Mouse (Mus musculus): ENCODE data around the gene Cx3cr1.

Cx3cr1 gene

GRCm38 (mm10) chr9:119943326-119943725 is 126.4 kb downstream of the Cx3cr1 start:
- no peak for DNase-seq (ENCODE audit: low read depth, low spot score)

GRCm38 (mm10) chr9:119941861-119942260 is 127.8 kb downstream of the Cx3cr1 start:
- no peak for DNase-seq (ENCODE audit: low read depth, low spot score)

- no peak for DNase-seq (ENCODE audit: low read depth, low spot score)
These were observed 128.3 kb downstream of the Cx3cr1 start for GRCm38 (mm10) chr9:119941407-119941806.

- DNase-seq (ENCODE audit: low read depth, low spot score), result no peak
These were observed 130.0 kb downstream of the Cx3cr1 start for GRCm38 (mm10) chr9:119939646-119940045.

- DNase-seq (ENCODE audit: low read depth, low spot score), result peak; percentile 86
These were observed 131.2 kb downstream of the Cx3cr1 start for GRCm38 (mm10) chr9:119938496-119938895.

GRCm38 (mm10) chr9:119937005-119937773 is 132.5 kb downstream of the Cx3cr1 start, which contains the start of the genes Gorasp1 and Ttc21a:
Gene Gorasp1, minus strand, starts transcription at chr9:119937565.
Gene Ttc21a, plus strand, starts transcription at chr9:119937606.
- DNase-seq (ENCODE audit: low read depth, low spot score), result peak; percentile 95

GRCm38 (mm10) chr9:119933675-119934074 is 136.0 kb downstream of the Cx3cr1 start:
- DNase-seq (ENCODE audit: low read depth, low spot score), result no peak

GRCm38 (mm10) chr9:119932358-119932757 is 137.3 kb downstream of the Cx3cr1 start:
- no peak for DNase-seq (ENCODE audit: low read depth, low spot score)

GRCm38 (mm10) chr9:119926497-119926896 is 143.2 kb downstream of the Cx3cr1 start:
- no peak for DNase-seq (ENCODE audit: low read depth, low spot score)

GRCm38 (mm10) chr9:119925729-119926128 is 143.9 kb downstream of the Cx3cr1 start:
- DNase-seq (ENCODE audit: low read depth, low spot score), result no peak

- no peak for DNase-seq (ENCODE audit: low read depth, low spot score)
These were observed 144.5 kb downstream of the Cx3cr1 start for GRCm38 (mm10) chr9:119925120-119925657.

- no peak for DNase-seq (ENCODE audit: low read depth, low spot score)
These were observed 146.2 kb downstream of the Cx3cr1 start for GRCm38 (mm10) chr9:119923462-119923861.

- no peak for DNase-seq (ENCODE audit: low read depth, low spot score)
These were observed 149.8 kb downstream of the Cx3cr1 start for GRCm38 (mm10) chr9:119919858-119920257.

GRCm38 (mm10) chr9:119913087-119913838 is 156.4 kb downstream of the Cx3cr1 start:
- no peak for DNase-seq (ENCODE audit: low read depth, low spot score)

GRCm38 (mm10) chr9:119909931-119910330 is 159.7 kb downstream of the Cx3cr1 start:
- DNase-seq (ENCODE audit: low read depth, low spot score), result no peak

GRCm38 (mm10) chr9:119908708-119909107 is 161.0 kb downstream of the Cx3cr1 start:
- no peak for DNase-seq (ENCODE audit: low read depth, low spot score)

GRCm38 (mm10) chr9:119902410-119903151 is 167.1 kb downstream of the Cx3cr1 start:
- no peak for DNase-seq (ENCODE audit: low read depth, low spot score)

- DNase-seq (ENCODE audit: low read depth, low spot score), result no peak
These were observed 170.2 kb downstream of the Cx3cr1 start for GRCm38 (mm10) chr9:119899446-119899845.

GRCm38 (mm10) chr9:119895040-119895721 is 174.5 kb downstream of the Cx3cr1 start:
- peak; percentile 74 for DNase-seq (ENCODE audit: low read depth, low spot score)

- peak; percentile 98 for DNase-seq (ENCODE audit: low read depth, low spot score)
These were observed 175.2 kb downstream of the Cx3cr1 start, which contains the start of gene Wdr48 for GRCm38 (mm10) chr9:119894339-119895009. Gene Wdr48, plus strand, starts transcription at chr9:119894878.

Measured in CD4-positive helper T cell, adult 2 months (primary cell).